Mouse (Mus musculus): Measurements from ENCODE around the gene Drap1.
"Not testable (repeated sequence)": the region's sequence is repeated elsewhere in the genome, so short reads cannot be mapped to it uniquely, and the experiment has no call there.

Drap1 gene

GRCm38 (mm10) chr19:5420579-5420978 is 4.2 kb downstream of the Drap1 start:
- DNase-seq (ENCODE audit: low spot score in 2 of 2): no peak

DNA sequence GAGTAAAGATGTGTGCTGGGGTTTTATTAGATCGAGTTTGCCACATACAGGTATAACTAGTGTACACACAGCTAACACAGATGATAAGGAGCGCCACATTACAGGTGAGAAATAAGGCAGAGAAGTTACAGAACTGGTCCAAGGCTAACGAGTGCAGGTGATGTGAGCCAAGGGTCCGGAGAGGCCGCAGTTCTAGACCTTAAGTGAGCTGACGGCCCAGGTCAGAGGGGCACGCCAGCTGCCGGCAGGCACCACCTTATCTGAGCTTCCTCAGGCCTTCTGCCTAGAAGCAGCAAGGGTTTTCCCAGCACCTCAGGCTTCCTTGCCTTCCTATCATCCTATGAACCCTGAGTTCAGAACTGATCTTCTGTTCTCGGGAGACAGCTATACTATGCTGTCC is 5.1 kb downstream of the Drap1 start:
- DNase-seq (ENCODE audit: low spot score in 2 of 2): no peak

- peak; percentile 50 to 53 for DNase-seq (ENCODE audit: low spot score in 2 of 2)
Observed at GRCm38 (mm10) chr19:5418750-5419466, 5.9 kb downstream of the Drap1 start.

GRCm38 (mm10) chr19:5414534-5414957 is 10.2 kb downstream of the Drap1 start:
- peak; percentile 77 to 83 for DNase-seq (ENCODE audit: low spot score in 2 of 2)

DNA sequence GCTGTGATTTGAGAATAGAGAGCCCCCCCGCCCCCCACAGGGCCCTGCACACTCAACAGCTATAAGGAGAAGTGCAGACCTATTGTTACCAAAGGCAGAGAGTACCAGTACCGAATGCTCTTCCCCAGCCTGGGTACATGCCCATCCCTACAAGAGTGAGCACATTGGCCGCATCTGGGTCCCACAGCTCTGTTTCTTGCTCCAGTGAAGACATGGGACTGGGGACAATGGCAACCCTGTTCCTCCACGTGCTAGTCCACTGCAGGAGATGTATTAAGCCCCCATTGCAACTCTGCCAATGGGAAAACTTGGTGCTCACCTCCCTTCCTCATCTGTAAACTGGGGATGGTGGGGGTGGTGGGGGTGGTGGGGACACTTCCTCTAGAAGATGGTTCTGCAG is 10.9 kb downstream of the Drap1 start:
- no peak for DNase-seq (ENCODE audit: low spot score in 2 of 2)

DNA sequence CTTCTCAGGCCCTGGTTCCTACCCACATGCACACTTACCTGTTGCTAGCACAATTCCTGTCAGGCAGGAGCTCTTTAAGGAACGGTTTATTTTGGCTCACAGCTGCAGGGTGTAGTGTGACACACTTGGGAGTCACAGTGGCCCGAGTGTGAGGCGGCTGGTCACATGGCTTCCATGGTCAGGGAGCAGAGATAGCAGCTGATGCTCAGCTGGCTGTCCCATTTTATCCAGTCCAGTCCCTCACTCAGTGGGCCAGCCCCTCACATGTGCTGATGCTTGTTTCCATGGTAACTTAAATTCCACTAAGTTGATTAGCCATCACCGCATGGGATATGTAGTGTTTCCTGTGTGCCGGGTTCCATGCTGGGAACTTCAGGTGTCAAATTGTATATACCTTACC is 12.8 kb downstream of the Drap1 start:
- peak; percentile 51 to 64 for DNase-seq (ENCODE audit: low spot score in 2 of 2)

DNA sequence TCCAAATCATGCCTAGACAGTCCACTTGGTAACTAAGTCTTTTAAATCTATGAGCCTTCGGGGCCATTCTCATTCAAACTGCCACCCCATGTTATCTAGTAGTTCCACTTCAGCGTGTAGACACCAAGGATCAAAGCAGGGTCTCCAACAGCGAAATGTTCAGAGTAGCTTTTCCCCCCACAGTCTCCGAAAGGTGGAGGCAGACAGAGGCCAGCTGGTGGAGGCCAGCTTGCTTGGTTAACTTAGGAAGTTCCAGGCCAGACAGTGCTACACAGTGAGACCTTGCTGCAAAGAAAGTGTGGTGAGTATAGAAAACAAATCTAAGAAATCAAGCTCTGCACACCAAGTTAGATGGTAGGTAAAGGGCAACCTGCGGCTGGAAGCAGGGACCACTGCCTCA is 14.1 kb downstream of the Drap1 start:
- no peak for DNase-seq (ENCODE audit: low spot score in 2 of 2)

- peak; percentile 59 to 60 for DNase-seq (ENCODE audit: low spot score in 2 of 2)
Observed at GRCm38 (mm10) chr19:5409068-5409467, 15.7 kb downstream of the Drap1 start.

- DNase-seq (ENCODE audit: low spot score in 2 of 2): peak; percentile 69 to 76
Observed at GRCm38 (mm10) chr19:5408057-5409001, 16.4 kb downstream of the Drap1 start.

- peak in 1 of 2 experiments; percentile 77 for DNase-seq (ENCODE audit: low spot score in 2 of 2)
Observed at GRCm38 (mm10) chr19:5407133-5407532, 17.6 kb downstream of the Drap1 start.

DNA sequence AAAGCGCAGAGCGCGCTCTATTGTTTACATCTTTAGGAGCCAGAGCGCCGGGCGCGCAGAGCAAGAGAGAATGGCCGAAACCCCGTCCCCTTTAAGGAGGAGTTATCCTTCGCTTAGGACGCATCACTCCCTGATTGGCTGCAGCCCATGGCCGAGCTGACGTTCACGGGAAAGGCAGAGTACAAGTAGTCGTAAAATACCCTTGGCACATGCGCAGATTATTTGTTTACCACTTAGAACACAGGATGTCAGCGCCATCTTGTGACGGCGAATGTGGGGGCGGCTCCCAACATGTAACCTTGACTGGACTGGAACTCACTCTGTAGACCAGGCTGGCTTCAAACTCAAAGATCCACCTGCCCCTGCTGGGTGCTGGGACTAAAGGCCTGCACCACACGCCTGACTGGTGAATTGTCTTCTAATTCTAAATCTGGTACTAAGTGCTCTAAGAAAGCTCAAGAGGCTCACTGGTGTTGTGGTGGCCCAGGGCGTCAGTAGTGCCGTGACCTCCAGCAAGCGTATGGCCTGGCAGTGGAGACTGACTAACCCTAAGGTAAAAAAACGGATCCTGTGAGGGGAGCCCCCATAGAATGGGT is 18.1 kb downstream of the Drap1 start:
- peak; percentile 66 to 73 for DNase-seq (ENCODE audit: low spot score in 2 of 2)

DNA sequence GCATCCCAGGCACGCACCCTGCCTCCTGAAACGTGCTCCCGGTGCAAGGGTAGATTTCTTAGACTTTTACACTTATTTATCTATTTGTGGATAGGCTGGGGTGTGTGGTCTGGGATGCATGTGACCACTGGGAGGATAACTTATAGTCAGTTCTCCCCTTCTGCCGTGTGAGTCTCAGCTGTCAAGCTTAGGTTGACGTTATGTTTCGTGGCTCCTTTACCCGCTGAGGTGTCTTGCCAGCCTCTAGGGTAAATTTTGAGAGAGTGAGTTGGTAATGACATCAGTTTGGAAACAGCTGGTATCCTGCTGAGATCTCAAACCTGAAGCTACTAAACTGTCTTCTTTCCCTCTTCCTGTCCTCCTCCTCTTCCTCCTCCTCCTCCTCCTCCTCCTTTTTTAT is 18.9 kb downstream of the Drap1 start:
- DNase-seq (ENCODE audit: low spot score in 2 of 2): no peak

GRCm38 (mm10) chr19:5402293-5402692 is 22.5 kb downstream of the Drap1 start, which contains the start of gene Tsga10ip:
TSS of gene Tsga10ip (minus strand) at chr19:5402526.
- no peak for DNase-seq (ENCODE audit: low spot score in 2 of 2)

DNA sequence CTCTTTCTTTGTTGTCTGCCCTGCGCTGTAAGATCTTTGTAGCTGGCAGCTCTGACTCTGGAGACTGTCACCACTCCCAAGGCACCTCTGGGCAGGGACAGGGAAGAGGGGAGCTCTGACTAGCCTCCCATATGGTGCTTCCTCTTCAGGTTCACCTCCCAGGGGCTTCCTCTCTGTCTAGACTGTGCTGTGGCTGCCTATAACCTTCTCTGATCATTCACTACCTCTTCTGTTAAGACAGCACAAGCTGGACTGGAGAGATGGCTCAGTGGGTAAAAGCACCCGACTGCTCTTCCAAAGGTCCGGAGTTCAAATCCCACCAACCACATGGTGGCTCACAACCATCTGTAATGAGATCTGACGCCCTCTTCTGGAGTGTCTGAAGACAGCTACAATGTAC is 23.7 kb downstream of the Drap1 start:
- DNase-seq (ENCODE audit: low spot score in 2 of 2): not testable (repeated sequence)

- no peak for DNase-seq (ENCODE audit: low spot score in 2 of 2)
Observed at GRCm38 (mm10) chr19:5395371-5395770, 29.4 kb downstream of the Drap1 start.

DNA sequence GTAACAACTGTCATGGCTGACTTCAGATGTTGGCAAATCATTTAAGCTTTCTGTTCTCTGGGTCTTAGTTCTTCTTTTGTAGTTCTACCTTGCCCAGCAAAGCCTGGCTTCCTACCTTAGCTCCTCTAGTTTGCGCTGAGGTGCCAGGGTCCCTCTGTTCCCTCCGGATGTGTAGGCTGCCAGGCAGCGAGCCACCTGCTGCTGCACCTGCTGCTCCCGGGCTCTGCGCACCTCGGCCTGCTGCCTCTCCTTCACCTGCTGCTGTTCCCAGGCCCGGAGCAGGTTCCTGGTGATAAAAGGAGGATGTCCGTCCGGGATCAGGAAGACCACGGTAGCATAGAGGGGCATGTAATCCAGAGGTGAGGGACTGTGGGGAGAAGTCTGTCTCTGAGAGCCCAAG is 30.6 kb downstream of the Drap1 start:
- DNase-seq (ENCODE audit: low spot score in 2 of 2): no peak

GRCm38 (mm10) chr19:5392892-5393291 is 31.9 kb downstream of the Drap1 start:
- peak in 1 of 2 experiments; percentile 51 for DNase-seq (ENCODE audit: low spot score in 2 of 2)

- no peak for DNase-seq (ENCODE audit: low spot score in 2 of 2)
Observed at GRCm38 (mm10) chr19:5390416-5390815, 34.4 kb downstream of the Drap1 start.

DNA sequence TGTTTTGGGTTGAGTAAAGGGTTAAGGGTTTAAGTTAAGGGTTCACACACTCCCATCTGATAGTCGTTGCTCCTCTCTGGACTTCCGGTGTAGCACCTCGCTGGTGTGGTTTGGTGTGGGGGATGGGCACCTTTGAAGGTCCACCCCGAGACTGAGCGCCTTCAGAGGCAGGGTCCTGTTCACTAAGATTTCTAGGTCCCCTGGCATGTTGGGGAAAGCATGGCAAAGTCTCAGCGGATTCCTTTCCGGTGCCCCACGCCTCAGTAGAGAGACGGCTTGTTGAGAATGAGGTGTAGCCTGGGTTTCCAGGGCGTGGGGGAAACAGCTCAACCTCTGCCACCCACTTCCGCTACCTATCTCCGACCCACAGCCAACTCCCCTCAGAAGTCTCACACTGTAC is 35.1 kb downstream of the Drap1 start:
- DNase-seq (ENCODE audit: low spot score in 2 of 2): peak; percentile 35 to 44

GRCm38 (mm10) chr19:5388588-5389242 is 36.1 kb downstream of the Drap1 start, which contains the start of gene Sart1:
TSS of gene Sart1 (minus strand) at chr19:5388703.
- peak; percentile 96 to 98 for DNase-seq (ENCODE audit: low spot score in 2 of 2)

- no peak for DNase-seq (ENCODE audit: low spot score in 2 of 2)
Observed at GRCm38 (mm10) chr19:5388011-5388441, 36.8 kb downstream of the Drap1 start.

- no peak for DNase-seq (ENCODE audit: low spot score in 2 of 2)
Observed at GRCm38 (mm10) chr19:5384715-5385114, 40.1 kb downstream of the Drap1 start.

Data from heart, adult 9 months (tissue).